Mouse (Mus musculus): Measurements from ENCODE around the gene Gm12184.

- no peak for TF ChIP-seq MAFK (IDR thresholded peaks at IDR 0.05; ENCODE audit: insufficient read depth, low read depth, low read length)
- no peak for TF ChIP-seq ZNF384 (IDR thresholded peaks at IDR 0.05; ENCODE audit: low read depth, low read length)
- TF ChIP-seq HCFC1 (IDR thresholded peaks at IDR 0.05; ENCODE audit: borderline replicate concordance, insufficient read depth, low read length): no peak
- TF ChIP-seq ZC3H11A (IDR thresholded peaks at IDR 0.05; ENCODE audit: borderline replicate concordance, low read depth, low read length): no peak
Measured at GRCm38 (mm10) chr11:48827926-48828325, 1.5 kb upstream of the Gm12184 start.

All from ES-E14 (cell line).